Mouse (Mus musculus) left cerebral cortex, adult 9 months (tissue): ENCODE measurements around the gene H3f3b.
"Not testable (repeated sequence)": the region's sequence is repeated elsewhere in the genome, so short reads cannot be mapped to it uniquely, and the experiment has no call there.

Experiments
- DNase-seq, 2 experiments: peaks; one replicate each; pipeline ENCODE4 v3.0.0; 2022; ENCODE audit warnings: low spot score in 2 of 2

The H3f3b gene

GRCm38 (mm10) chr11:116049610-116050009 is 21.8 kb upstream of the H3f3b start:
- DNase-seq: no peak

- DNase-seq: no peak
Measured at GRCm38 (mm10) chr11:116045173-116045572, 17.4 kb upstream of the H3f3b start.

- DNase-seq: no peak
Measured at GRCm38 (mm10) chr11:116043286-116043685, 15.5 kb upstream of the H3f3b start.

GRCm38 (mm10) chr11:116042372-116043138 is 14.8 kb upstream of the H3f3b start:
- no peak for DNase-seq

- no peak for DNase-seq
Measured at GRCm38 (mm10) chr11:116041833-116042232, 14.1 kb upstream of the H3f3b start.

GRCm38 (mm10) chr11:116040593-116040992 is 12.8 kb upstream of the H3f3b start:
- no peak for DNase-seq

- no peak for DNase-seq
Measured at GRCm38 (mm10) chr11:116037826-116038225, 10.1 kb upstream of the H3f3b start.

- DNase-seq: no peak
Measured at GRCm38 (mm10) chr11:116036671-116037070, 8.9 kb upstream of the H3f3b start.

GRCm38 (mm10) chr11:116034584-116034983 is 6.8 kb upstream of the H3f3b start:
- no peak for DNase-seq

GRCm38 (mm10) chr11:116030898-116031845 is 3.4 kb upstream of the H3f3b start:
- no peak for DNase-seq

GRCm38 (mm10) chr11:116030088-116030897 is 2.5 kb upstream of the H3f3b start, which contains the start of gene Unk:
TSS of gene Unk (plus strand) at chr11:116030322.
- peak; percentile 97 to 99 for DNase-seq

GRCm38 (mm10) chr11:116029086-116029865 is 1.5 kb upstream of the H3f3b start:
- no peak for DNase-seq

GRCm38 (mm10) chr11:116028177-116028865 is 559 bp upstream of the H3f3b start:
- no peak for DNase-seq

- no peak for DNase-seq
Measured at GRCm38 (mm10) chr11:116025056-116025845, 2.5 kb downstream of the H3f3b start.

- peak; percentile 98 for DNase-seq
Measured at GRCm38 (mm10) chr11:116024356-116024808, 3.4 kb downstream of the H3f3b start.

- DNase-seq: peak; percentile 71 to 81
Measured at GRCm38 (mm10) chr11:116023771-116024355, 3.9 kb downstream of the H3f3b start.

- not testable (repeated sequence) for DNase-seq
Measured at GRCm38 (mm10) chr11:116023074-116023770, 4.5 kb downstream of the H3f3b start.

GRCm38 (mm10) chr11:116022256-116022780 is 5.4 kb downstream of the H3f3b start:
- DNase-seq: no peak
